Mouse (Mus musculus) adrenal gland, postnatal 4 days (tissue): Measurements from ENCODE around the gene Olfr12. TPM values are rescaled to one million over a fixed set of nuclear protein-coding genes. Genes with fewer than 3 reads are reported as not detected.
A peak's percentile ranks its signal among the peaks of the same experiment; 100 is the strongest.

Source experiments
- DNase-seq, 2 experiments: peaks; one replicate each; pipeline ENCODE4 v3.0.0; 2021 to 2022; ENCODE audit warnings: low spot score in 2 of 2, mixed read lengths in 2 of 2
- long read RNA-seq, 2 experiments: library from polyadenylated mRNA; stranded (forward); transcript quantifications; one replicate each; pipeline ENCODE4 v2.0.0; 2021
- total RNA-seq, 2 experiments: library from RNA; stranded (reverse); gene quantifications; 2 replicates each; pipeline ENCODE4 v1.2.3; 2021

Gene Olfr12
- not detected for total RNA-seq
- long read RNA-seq, experiment 1 = 0 reads
- long read RNA-seq, experiment 2 = 0 reads

DNA sequence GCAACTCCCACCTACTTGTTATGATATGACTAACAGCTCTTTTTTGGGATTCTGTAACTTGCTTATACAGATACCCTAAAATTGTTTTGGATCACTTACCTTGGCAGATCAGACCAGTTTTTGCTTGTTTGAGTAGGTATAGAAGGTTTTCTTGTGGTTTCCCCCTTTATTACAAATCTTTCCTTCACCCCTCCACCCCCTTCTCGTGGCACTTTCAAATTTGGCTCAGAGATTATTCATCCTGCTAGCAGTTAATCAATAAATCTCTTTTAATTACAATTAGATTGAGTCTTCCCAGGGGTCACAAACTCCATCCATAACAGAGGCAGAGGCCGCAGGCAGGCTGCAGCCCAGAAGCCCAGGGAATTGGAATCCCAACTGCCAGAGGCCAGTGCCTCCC, at the start of gene Olfr12:
TSS of gene Olfr12 (plus strand) at position 301 of the 400 bp plus-strand sequence.
- no peak for DNase-seq

- DNase-seq = no peak
Observed at GRCm38 (mm10) chr1:92571022-92571421, 46.6 kb upstream of the Olfr12 start, which contains the start of gene Olfr1413. TSS of gene Olfr1413 (plus strand) at chr1:92571322.

GRCm38 (mm10) chr1:92585479-92585878, 32.1 kb upstream of the Olfr12 start, which contains the start of gene Olfr1412:
TSS of gene Olfr1412 (plus strand) at chr1:92585779.
- no peak for DNase-seq

GRCm38 (mm10) chr1:92594111-92594510, 23.5 kb upstream of the Olfr12 start, which contains the start of gene Olfr1411:
TSS of gene Olfr1411 (plus strand) at chr1:92594411.
- DNase-seq = no peak

DNA sequence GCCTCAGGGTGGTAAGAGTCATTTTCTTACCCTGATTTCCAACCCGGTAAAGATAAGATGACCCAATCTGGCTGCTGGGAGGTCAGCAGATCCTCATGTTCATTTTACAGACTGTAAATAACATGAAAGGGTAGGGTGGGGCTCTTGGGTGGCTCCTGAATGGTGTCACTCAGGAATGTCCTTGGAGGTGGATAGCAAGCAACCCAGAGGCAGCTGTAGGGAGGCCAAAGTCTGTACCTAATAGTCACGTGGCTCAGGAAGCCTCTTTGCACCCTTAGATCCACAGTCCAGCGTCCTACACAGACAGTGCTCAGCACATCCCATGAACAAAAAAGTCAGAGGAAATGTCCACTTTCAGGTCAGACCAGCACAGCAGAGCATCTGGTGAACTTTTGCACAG, 21.6 kb upstream of the Olfr12 start:
- no peak for DNase-seq

DNA sequence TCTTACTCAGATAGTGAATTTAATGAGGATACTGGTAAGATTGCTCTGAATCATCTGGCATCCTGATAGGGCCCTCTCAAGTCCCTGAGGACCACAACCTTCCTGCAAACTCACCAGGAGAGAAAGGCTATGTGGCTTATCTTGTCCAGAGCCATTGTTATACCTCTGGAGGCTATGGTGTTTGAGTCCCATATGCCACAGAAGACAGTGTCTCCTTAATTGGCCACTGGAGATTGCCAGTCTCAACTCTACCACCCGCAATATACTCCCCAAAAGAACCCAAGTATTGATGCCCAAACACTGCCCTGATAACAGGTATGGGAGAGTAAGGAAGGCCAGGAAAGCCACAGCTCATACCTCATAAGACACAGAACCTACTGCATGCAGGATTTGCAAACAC, 12.1 kb upstream of the Olfr12 start, which contains the start of gene Olfr1410:
TSS of gene Olfr1410 (plus strand) at position 301 of the 400 bp plus-strand sequence.
- DNase-seq = no peak

GRCm38 (mm10) chr1:92607711-92608110, 9.9 kb upstream of the Olfr12 start:
- no peak for DNase-seq

DNA sequence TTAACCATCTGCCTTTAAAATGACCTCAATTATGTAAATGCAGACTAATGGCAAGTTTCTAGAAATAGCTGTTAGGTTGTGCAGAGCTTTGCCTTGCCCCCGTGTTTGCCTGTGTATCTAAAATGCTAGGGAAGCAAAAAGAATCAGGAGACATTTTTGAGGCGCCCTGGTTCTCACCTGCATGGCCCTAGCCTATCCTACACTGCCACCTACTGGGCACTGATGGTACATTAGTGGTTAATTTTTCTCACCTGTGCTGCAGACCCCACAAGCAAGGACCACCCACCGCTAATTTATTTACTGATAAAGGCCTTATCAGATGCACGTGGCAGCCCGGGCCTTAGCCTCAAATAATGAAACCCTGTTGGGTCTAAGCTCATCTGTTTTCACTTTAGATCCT, 6.6 kb upstream of the Olfr12 start:
- DNase-seq = no peak

DNA sequence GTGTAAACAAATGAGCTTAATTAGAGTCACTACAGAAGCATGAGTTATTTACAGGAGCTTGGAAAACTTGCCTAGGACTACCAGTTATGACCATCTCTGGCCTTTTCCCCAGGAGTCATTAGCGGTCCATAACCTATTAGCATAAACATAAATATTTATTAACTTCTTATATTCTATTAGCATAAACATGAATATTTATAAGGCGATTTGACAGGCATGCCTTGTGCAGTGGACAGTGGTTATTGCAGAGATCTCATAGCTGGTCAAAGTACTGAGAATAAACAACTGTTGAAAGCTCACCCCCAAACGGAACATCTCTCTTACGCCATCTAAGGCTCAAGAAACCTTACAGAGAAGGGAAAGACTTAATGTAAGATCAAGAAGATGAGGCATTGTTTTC, 4.4 kb upstream of the Olfr12 start:
- no peak for DNase-seq

DNA sequence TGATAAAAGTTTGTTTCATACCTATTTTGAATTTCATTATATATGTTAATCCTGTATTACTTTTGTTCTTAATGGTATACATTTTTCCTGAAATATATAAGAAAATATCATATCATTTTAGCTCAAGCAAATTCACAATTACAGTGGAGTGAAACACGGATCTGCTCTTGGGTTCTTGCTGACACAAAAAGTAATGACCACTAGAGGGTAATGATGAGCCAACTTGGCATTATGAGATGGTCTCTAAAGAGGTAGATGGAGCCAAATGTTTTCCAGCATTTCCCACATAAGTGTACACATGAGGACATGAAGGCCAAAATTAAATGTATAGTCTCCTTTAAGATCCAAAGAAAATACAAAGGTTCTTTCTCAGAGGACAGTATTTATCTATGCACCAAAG, 3.1 kb upstream of the Olfr12 start:
- no peak for DNase-seq

DNA sequence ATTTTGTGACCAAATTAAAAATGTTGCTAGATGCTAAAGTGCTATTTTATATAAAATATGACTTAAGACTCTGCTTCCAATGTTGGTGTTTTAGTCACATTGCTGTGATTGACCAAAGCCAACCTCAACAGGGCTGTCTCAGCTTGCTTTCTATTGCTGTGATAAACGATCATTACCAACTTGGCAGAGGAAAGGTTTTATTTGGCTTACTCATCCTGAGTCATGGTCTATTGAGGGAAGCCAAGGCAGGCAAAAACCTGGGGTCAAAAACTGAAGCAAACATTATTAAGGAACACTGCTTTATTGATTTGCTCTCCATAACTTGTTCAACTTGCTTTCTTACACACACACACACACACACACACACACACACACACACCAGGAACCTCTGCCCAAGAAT, 1.5 kb upstream of the Olfr12 start:
- no peak for DNase-seq

- DNase-seq = peak; percentile 41 to 66
Observed at GRCm38 (mm10) chr1:92618360-92618759, 772 bp downstream of the Olfr12 start.

- DNase-seq = no peak
Observed at GRCm38 (mm10) chr1:92628227-92628626, 10.6 kb downstream of the Olfr12 start.

DNA sequence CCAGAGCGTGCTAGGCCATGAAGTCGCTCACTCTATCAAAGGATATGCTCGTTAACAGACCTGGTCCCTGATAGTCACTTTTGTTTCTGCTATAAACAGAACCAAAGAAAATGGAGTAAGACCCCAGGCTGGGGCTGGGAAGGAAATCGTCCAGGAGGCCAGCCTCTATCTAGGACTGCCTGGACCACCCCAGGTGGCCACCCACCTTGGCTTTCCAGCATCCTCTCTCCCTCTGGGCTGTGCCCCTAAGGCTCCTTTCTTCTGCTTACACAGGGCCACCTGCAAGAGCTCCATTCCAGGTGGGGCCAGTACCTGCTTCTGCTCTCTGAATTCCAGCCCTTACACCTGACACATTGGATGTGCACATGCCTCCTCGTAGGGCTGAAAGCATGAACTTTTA, 14.6 kb downstream of the Olfr12 start:
- DNase-seq = no peak

GRCm38 (mm10) chr1:92632948-92633347, 15.4 kb downstream of the Olfr12 start:
- no peak for DNase-seq

GRCm38 (mm10) chr1:92633726-92634125, 16.1 kb downstream of the Olfr12 start:
- no peak for DNase-seq

DNA sequence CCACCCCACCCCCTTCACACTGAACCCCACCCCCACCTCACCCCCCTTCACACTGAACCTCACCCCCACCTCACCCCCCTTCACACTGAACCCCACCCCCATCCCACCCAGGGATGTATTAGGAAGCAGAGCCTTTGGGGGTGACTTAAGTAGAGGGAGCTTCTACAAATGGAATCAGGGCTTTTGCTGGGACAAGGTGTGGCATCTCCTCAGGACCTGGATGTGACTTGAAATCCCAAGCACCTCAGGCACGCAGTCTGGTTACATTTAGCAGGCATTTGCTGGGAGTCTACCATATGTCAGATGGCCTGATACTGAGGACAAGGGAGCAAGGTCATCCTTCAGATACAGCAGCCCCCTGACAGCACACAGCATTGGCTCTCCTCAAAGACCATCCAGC, 17.0 kb downstream of the Olfr12 start:
- DNase-seq = no peak

- DNase-seq = no peak
Observed at GRCm38 (mm10) chr1:92634976-92635599, 17.5 kb downstream of the Olfr12 start.

GRCm38 (mm10) chr1:92636015-92636414, 18.4 kb downstream of the Olfr12 start:
- no peak for DNase-seq

DNA sequence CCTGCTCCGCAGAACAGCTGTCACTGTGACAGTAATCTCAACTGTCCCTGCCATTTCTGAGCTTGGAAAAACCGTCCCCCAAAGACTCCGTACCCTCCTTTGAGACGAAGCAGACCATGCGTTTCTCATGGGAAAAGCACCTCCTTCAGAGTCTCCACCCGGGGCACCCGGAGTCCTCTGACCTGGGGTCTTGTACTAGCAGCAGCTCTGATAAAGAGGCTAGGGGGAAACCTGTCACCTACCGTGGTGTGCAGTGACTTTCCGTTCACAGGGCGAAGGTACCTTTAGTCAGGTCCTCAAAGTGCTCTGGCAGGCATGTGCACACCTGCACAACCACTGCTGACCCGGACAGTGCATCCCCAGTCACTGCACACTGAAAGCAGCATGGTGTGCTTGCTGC, 19.1 kb downstream of the Olfr12 start:
- DNase-seq = no peak

- no peak for DNase-seq
Observed at GRCm38 (mm10) chr1:92637501-92638172, 20.0 kb downstream of the Olfr12 start.

DNA sequence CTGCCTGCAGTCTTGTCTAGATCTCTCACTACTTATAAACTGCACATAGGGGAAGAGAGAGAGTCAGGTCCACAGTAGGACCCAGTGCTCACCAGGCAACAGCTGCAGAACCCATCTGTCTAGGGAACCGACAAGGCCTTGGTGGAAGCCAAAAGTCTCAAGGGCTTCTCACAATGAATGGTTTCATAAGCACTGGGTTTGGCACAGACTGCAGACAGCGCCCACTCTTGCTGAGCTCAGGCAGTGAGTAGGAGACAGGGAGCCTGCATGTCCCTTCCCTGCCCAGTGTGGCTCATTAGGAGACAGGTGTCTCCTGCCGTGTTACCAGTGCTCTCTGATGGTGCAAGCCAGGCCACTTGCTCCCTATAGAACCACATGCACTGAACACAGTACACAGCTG, 20.6 kb downstream of the Olfr12 start:
- DNase-seq = no peak

GRCm38 (mm10) chr1:92638736-92639135, 21.1 kb downstream of the Olfr12 start:
- no peak for DNase-seq
